Mouse (Mus musculus) hematopoietic stem cell, adult 5-6 weeks (primary cell): ENCODE measurements around the gene G2e3. TPM values are rescaled to one million over a fixed set of nuclear protein-coding genes. Genes with fewer than 3 reads are reported as not detected.

Experiments
- total RNA-seq: library from RNA; stranded (forward); fragments of 172-1452, 232-1000 nt; gene quantifications from 2 replicates; pipeline ENCODE4 v1.2.3, GENCODE M21; 2017

G2e3 gene
- total RNA-seq, 1 experiment from 2014 or later: 28.1 TPM

Other genes starting within 250 kb of the G2e3 start
- gene Scfd1, start 29.4 kb downstream of the G2e3 start, total RNA-seq: 90.5 and 94.7 TPM in 2 replicates
- 0.44 TPM in 1 of 2 replicates, not detected in the other for gene Coch, start 245.3 kb downstream of the G2e3 start, total RNA-seq